Mouse (Mus musculus): Measurements from ENCODE around the gene Cdkn2a.

Gene Cdkn2a

GRCm38 (mm10) chr4:89294486-89295440 lies at the start of gene Cdkn2a:
TSS of gene Cdkn2a (minus strand) at chr4:89294653.
- no peak for DNase-seq (ENCODE audit: low read depth)

- no peak for DNase-seq (ENCODE audit: low read depth)
Observed at GRCm38 (mm10) chr4:89313461-89313860, 19.0 kb upstream of the Cdkn2a start.

- DNase-seq (ENCODE audit: low read depth): no peak
Observed at GRCm38 (mm10) chr4:89310491-89311254, 16.2 kb upstream of the Cdkn2a start, which contains the start of gene Cdkn2b. TSS of gene Cdkn2b (minus strand) at chr4:89311039.

- no peak for DNase-seq (ENCODE audit: low read depth)
Observed at GRCm38 (mm10) chr4:89309996-89310395, 15.5 kb upstream of the Cdkn2a start.

- DNase-seq (ENCODE audit: low read depth): no peak
Observed at GRCm38 (mm10) chr4:89308001-89308400, 13.5 kb upstream of the Cdkn2a start.

- no peak for DNase-seq (ENCODE audit: low read depth)
Observed at GRCm38 (mm10) chr4:89306798-89307365, 12.4 kb upstream of the Cdkn2a start.

- no peak for DNase-seq (ENCODE audit: low read depth)
Observed at GRCm38 (mm10) chr4:89305691-89306090, 11.2 kb upstream of the Cdkn2a start.

- no peak for DNase-seq (ENCODE audit: low read depth)
Observed at GRCm38 (mm10) chr4:89303281-89303995, 9.0 kb upstream of the Cdkn2a start.

- DNase-seq (ENCODE audit: low read depth): no peak
Observed at GRCm38 (mm10) chr4:89302129-89302528, 7.7 kb upstream of the Cdkn2a start.

- no peak for DNase-seq (ENCODE audit: low read depth)
Observed at GRCm38 (mm10) chr4:89299721-89300120, 5.3 kb upstream of the Cdkn2a start.

- no peak for DNase-seq (ENCODE audit: low read depth)
Observed at GRCm38 (mm10) chr4:89295441-89296220, 1.2 kb upstream of the Cdkn2a start.

GRCm38 (mm10) chr4:89294091-89294485 lies 365 bp downstream of the Cdkn2a start:
- no peak for DNase-seq (ENCODE audit: low read depth)

- no peak for DNase-seq (ENCODE audit: low read depth)
Observed at GRCm38 (mm10) chr4:89293516-89293915, 937 bp downstream of the Cdkn2a start.

- no peak for DNase-seq (ENCODE audit: low read depth)
Observed at GRCm38 (mm10) chr4:89289028-89289427, 5.4 kb downstream of the Cdkn2a start.

GRCm38 (mm10) chr4:89286566-89286965 lies 7.9 kb downstream of the Cdkn2a start:
- no peak for DNase-seq (ENCODE audit: low read depth)

GRCm38 (mm10) chr4:89285688-89286087 lies 8.8 kb downstream of the Cdkn2a start:
- no peak for DNase-seq (ENCODE audit: low read depth)

- DNase-seq (ENCODE audit: low read depth): no peak
Observed at GRCm38 (mm10) chr4:89282661-89283060, 11.8 kb downstream of the Cdkn2a start.

- no peak for DNase-seq (ENCODE audit: low read depth)
Observed at GRCm38 (mm10) chr4:89282036-89282566, 12.4 kb downstream of the Cdkn2a start.

GRCm38 (mm10) chr4:89281236-89281635 lies 13.2 kb downstream of the Cdkn2a start:
- no peak for DNase-seq (ENCODE audit: low read depth)

- DNase-seq (ENCODE audit: low read depth): no peak
Observed at GRCm38 (mm10) chr4:89279641-89280040, 14.8 kb downstream of the Cdkn2a start.

Data from NIH3T3 (cell line).